Mouse (Mus musculus): Measurements from ENCODE around the gene Vmn2r108. TPM values are rescaled to one million over a fixed set of nuclear protein-coding genes. Genes with fewer than 3 reads are reported as not detected.
"Not testable (repeated sequence)": the region's sequence is repeated elsewhere in the genome, so short reads cannot be mapped to it uniquely, and the experiment has no call there.

Vmn2r108 gene
- not detected in 2 replicates for polyA plus RNA-seq (2012; rRNA removed)

DNA sequence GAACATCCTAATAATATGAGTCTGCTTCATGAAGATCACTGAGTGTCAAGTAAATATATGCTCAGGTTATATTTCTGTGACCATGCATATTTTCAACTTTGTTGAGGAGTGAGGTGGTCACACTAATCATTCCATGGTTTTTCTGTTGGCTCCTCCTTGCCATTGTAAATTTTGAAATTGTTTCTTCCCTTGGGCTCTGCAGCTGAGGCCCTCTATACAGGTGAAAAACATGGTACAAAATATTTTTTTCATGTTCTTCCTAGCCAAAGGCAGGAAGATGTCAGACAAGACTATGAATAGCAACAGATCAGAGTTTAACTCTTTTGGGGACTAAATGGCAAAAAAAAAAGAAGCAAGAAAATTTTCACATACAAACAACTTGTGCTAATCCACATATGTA is at the start of gene Vmn2r108:
Vmn2r108 (minus strand) TSS at position 101 of the 400 bp plus-strand sequence.
- Histone ChIP-seq H3K4me1 (ENCODE audit: control insufficient read depth, insufficient read depth, low read length) (no peaks in the 10 kb centered on the region), H3K27me3 (ENCODE audit: control insufficient read depth, insufficient read depth, low read length) (no peaks in the 10 kb centered on the region), H3K4me3 (ENCODE audit: control insufficient read depth, low read depth, low read length) (no peak within 1 kb of the TSS), H3K27ac (ENCODE audit: control insufficient read depth, insufficient read depth, low read depth, low read length) (no peak within 1 kb of the TSS), H3K36me3 (ENCODE audit: control insufficient read depth, insufficient read depth, low read length) (no peaks in the 10 kb centered on the region)
- TF ChIP-seq CTCF (IDR thresholded peaks at IDR 0.05; ENCODE audit: control insufficient read depth, insufficient read depth, insufficient replicate concordance, low read depth, low read length): no peak
- TF ChIP-seq POLR2A (IDR thresholded peaks at IDR 0.05; ENCODE audit: control insufficient read depth, low read depth, low read length): no peak

DNA sequence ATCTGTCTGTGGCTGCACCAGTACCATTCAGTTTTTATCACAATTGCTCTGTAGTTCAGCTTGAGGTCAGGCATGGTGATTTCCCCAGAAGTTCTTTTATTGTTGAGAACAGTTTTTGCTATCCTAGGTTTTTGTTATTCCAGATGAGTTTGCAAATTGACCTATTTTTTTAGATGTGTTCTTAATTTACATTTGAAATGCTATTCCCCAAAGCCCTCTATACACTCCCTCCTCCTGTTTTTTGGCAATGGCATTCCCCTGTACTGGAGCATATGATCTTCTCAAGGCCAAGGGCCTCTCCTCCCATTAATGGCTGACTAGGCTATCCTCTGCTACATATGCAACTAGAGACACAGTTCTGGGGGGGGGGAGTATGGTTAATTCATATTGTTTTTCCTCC is 27.1 kb upstream of the Vmn2r108 start:
- H3K36me3 ChIP-seq (ENCODE audit: control insufficient read depth, insufficient read depth, low read length); H3K4me1 ChIP-seq (ENCODE audit: control insufficient read depth, insufficient read depth, low read length); H3K4me3 ChIP-seq (ENCODE audit: control insufficient read depth, low read depth, low read length); H3K27me3 ChIP-seq (ENCODE audit: control insufficient read depth, insufficient read depth, low read length); H3K27ac ChIP-seq (ENCODE audit: control insufficient read depth, insufficient read depth, low read depth, low read length): not testable (repeated sequence)

DNA sequence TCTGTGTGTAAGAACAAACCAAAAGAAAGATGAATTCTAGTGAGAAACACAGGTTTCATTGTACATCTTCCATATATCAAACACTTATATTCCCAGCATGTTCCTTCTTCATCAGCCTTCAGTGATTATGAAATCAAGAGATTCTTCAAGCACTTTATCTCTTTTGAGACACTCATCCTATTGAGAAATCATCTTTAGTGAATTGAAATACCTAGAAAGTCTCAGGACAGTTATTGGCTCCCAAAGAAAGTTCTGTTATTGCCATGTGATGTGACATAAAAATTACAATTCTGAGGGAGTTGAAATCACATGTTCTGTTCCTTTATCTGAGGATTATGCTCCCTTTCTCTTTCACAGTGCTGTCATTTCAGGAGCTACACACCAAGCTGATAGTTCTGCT is 16.7 kb upstream of the Vmn2r108 start, which contains the start of gene Vmn1r225:
Vmn1r225 (plus strand) TSS at position 301 of the 400 bp plus-strand sequence.
- Histone ChIP-seq H3K36me3 (ENCODE audit: control insufficient read depth, insufficient read depth, low read length) (no peaks in the 10 kb centered on the region), H3K27me3 (ENCODE audit: control insufficient read depth, insufficient read depth, low read length) (no peaks in the 10 kb centered on the region), H3K4me3 (ENCODE audit: control insufficient read depth, low read depth, low read length) (no peak within 1 kb of the TSS), H3K4me1 (ENCODE audit: control insufficient read depth, insufficient read depth, low read length) (no peaks in the 10 kb centered on the region), H3K27ac (ENCODE audit: control insufficient read depth, insufficient read depth, low read depth, low read length) (no peak within 1 kb of the TSS)
- TF ChIP-seq CTCF (IDR thresholded peaks at IDR 0.05; ENCODE audit: control insufficient read depth, insufficient read depth, insufficient replicate concordance, low read depth, low read length) (no peak), POLR2A (IDR thresholded peaks at IDR 0.05; ENCODE audit: control insufficient read depth, low read depth, low read length) (no peak)

DNA sequence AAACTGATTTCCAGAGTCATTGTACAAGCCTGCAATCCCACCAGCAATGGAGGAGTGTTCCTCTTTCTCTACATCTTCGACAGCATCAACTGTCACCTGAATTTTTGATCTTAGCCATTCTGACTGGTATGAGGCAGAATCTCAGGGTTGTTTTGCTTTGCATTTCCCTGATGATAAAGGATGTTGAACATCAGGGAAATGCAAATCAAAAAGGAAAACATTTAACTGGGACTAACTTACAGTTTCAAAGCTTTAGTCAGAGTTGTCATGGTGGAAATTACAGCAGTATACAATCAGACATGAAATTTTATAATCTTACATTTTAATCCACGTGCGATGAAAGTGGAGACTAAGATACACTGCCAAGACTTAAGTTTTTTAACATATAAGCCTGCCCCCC is 7.8 kb downstream of the Vmn2r108 start:
- H3K36me3 ChIP-seq (ENCODE audit: control insufficient read depth, insufficient read depth, low read length): no peaks in the 10 kb centered on the region
- no peak overlapping the region for H3K4me3 ChIP-seq (ENCODE audit: control insufficient read depth, low read depth, low read length)
- H3K4me1 ChIP-seq (ENCODE audit: control insufficient read depth, insufficient read depth, low read length): no peaks in the 10 kb centered on the region
- no peak overlapping the region for H3K27ac ChIP-seq (ENCODE audit: control insufficient read depth, insufficient read depth, low read depth, low read length)
- no peaks in the 10 kb centered on the region for H3K27me3 ChIP-seq (ENCODE audit: control insufficient read depth, insufficient read depth, low read length)
- no peak for TF ChIP-seq CTCF (IDR thresholded peaks at IDR 0.05; ENCODE audit: control insufficient read depth, insufficient read depth, insufficient replicate concordance, low read depth, low read length)
- no peak for TF ChIP-seq POLR2A (IDR thresholded peaks at IDR 0.05; ENCODE audit: control insufficient read depth, low read depth, low read length)

DNA sequence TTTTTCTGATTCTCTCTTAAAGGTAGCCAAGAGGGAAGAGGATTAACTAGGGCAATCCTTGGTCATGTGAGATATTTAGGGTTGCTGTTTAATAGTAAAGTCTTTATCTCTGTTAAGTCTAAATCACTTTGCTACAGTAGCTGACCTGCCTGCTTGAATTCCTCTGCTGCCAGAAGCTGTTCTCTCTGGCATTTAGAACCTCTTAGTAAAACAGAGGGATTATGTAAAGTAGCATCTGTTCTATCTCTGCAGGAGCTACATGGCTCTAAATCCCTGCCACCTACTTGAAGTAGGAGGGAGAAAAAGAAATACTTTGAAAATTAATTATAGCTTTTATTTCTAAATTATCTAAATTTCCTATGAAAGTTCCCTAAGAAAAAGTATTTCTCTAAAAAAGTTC is 41.9 kb downstream of the Vmn2r108 start:
- TF ChIP-seq CTCF (IDR thresholded peaks at IDR 0.05; ENCODE audit: control insufficient read depth, insufficient read depth, insufficient replicate concordance, low read depth, low read length) (no peak), POLR2A (IDR thresholded peaks at IDR 0.05; ENCODE audit: control insufficient read depth, low read depth, low read length) (no peak)
- H3K4me3 ChIP-seq (ENCODE audit: control insufficient read depth, low read depth, low read length): no peak overlapping the region
- H3K4me1 ChIP-seq (ENCODE audit: control insufficient read depth, insufficient read depth, low read length): no peaks in the 10 kb centered on the region
- no peaks in the 10 kb centered on the region for H3K36me3 ChIP-seq (ENCODE audit: control insufficient read depth, insufficient read depth, low read length)
- H3K27ac ChIP-seq (ENCODE audit: control insufficient read depth, insufficient read depth, low read depth, low read length): no peak overlapping the region
- H3K27me3 ChIP-seq (ENCODE audit: control insufficient read depth, insufficient read depth, low read length): no peaks in the 10 kb centered on the region

DNA sequence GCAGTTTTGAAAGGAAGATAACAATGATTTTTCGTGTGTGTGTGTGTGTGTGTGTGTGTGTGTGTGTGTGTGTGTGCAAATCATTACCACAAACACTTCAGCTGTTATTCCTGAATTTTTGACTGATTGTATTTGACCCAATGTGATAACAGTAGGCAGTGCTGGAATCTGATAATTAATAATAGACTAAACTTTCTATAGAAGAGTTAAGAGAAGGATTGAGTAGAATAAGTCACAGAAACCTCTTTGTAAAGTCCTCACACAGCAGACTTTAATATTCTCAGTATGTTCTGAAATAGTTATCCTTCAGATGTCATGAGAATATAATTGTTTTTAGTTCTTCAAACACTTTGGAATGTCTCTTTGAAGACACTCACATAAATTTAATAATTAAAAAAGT is 67.3 kb downstream of the Vmn2r108 start, which contains the start of gene Vmn1r224:
Vmn1r224 (plus strand) TSS at position 301 of the 400 bp plus-strand sequence.
- no peak within 1 kb of the TSS for H3K27ac ChIP-seq (ENCODE audit: control insufficient read depth, insufficient read depth, low read depth, low read length)
- TF ChIP-seq CTCF (IDR thresholded peaks at IDR 0.05; ENCODE audit: control insufficient read depth, insufficient read depth, insufficient replicate concordance, low read depth, low read length): no peak
- no peak for TF ChIP-seq POLR2A (IDR thresholded peaks at IDR 0.05; ENCODE audit: control insufficient read depth, low read depth, low read length)
- no peaks in the 10 kb centered on the region for H3K4me1 ChIP-seq (ENCODE audit: control insufficient read depth, insufficient read depth, low read length)
- no peak within 1 kb of the TSS for H3K4me3 ChIP-seq (ENCODE audit: control insufficient read depth, low read depth, low read length)
- H3K27me3 ChIP-seq (ENCODE audit: control insufficient read depth, insufficient read depth, low read length): no peaks in the 10 kb centered on the region
- no peaks in the 10 kb centered on the region for H3K36me3 ChIP-seq (ENCODE audit: control insufficient read depth, insufficient read depth, low read length)

Other genes with a start within 250 kb of the Vmn2r108 start
- not detected in 2 replicates for gene Vmn2r105, start 246.3 kb downstream of the Vmn2r108 start, polyA plus RNA-seq (2012; rRNA removed)
- gene Vmn2r106, start 195.8 kb downstream of the Vmn2r108 start, polyA plus RNA-seq (2012; rRNA removed): not detected in 2 replicates
- gene Vmn2r107, start 136.1 kb downstream of the Vmn2r108 start, polyA plus RNA-seq (2012; rRNA removed): 0.05 and 0.10 TPM in 2 replicates
- 0.54 and 0.78 TPM in 2 replicates for gene Vmn1r224, start 67.2 kb downstream of the Vmn2r108 start, polyA plus RNA-seq (2012; rRNA removed)
- gene Vmn1r225, start 16.8 kb upstream of the Vmn2r108 start, polyA plus RNA-seq (2012; rRNA removed): not detected in 2 replicates
- not detected in 2 replicates for gene Vmn2r109, start 83.4 kb upstream of the Vmn2r108 start, polyA plus RNA-seq (2012; rRNA removed)
- gene Vmn2r110, start 115.1 kb upstream of the Vmn2r108 start, polyA plus RNA-seq (2012; rRNA removed): not detected in 2 replicates
- gene Fpr-rs3, start 143.5 kb upstream of the Vmn2r108 start, polyA plus RNA-seq (2012; rRNA removed): 0.10 TPM in 1 of 2 replicates, not detected in the other
- gene Vmn1r226, start 201.5 kb upstream of the Vmn2r108 start, polyA plus RNA-seq (2012; rRNA removed): 0.12 and 0.37 TPM in 2 replicates
- gene Vmn1r227, start 248.5 kb upstream of the Vmn2r108 start, polyA plus RNA-seq (2012; rRNA removed): not detected in 2 replicates